Comparison of ENCODE assay signal across 27 mouse cellular contexts in genomic region chr8:80250305-80251161, GRCm38 (mm10).
A peak's percentile ranks its signal among the peaks of the same experiment; 100 is the strongest.
DNase-seq lines count a peak whose midpoint lies in the region; ATAC-seq lines count a peak whose summit lies in the region.
"Had no signal": no experiment of that assay in that cellular context is flagged by ENCODE, and none has a peak within 500 bp of the region (broad histone marks: within the 10 kb centered on the region; RNA-seq: fewer than 3 reads in every experiment).

No protein-coding gene starts in this region.

- no peak overlapping the region for H3K4me3 ChIP-seq in forebrain, embryonic 12.5 days (replicated peaks)
- H3K4me3 ChIP-seq in forebrain, embryonic 10.5 days: no peak overlapping the region
- no peak overlapping the region for H3K4me3 ChIP-seq in midbrain, embryonic 12.5 days
- H3K4me3 ChIP-seq in midbrain, embryonic 16.5 days (ENCODE audit: low read depth, low read length): no peak overlapping the region
- no peak overlapping the region for H3K4me3 ChIP-seq in embryonic facial prominence, embryonic 15.5 days (replicated peaks)
- no peak overlapping the region for H3K4me3 ChIP-seq in limb, embryonic 10.5 days
- H3K4me3 ChIP-seq in liver, embryonic 12.5 days: no peak overlapping the region
- H3K4me3 ChIP-seq: heart, adult 2 months; heart, embryonic 13.5 days; layer of hippocampus, adult 2 months; myocyte; neural tube, embryonic 13.5 days had no signal

- H3K36me3 ChIP-seq in forebrain, embryonic 12.5 days (replicated peaks): no peaks in the 10 kb centered on the region
- no peaks in the 10 kb centered on the region for H3K36me3 ChIP-seq in forebrain, embryonic 10.5 days (replicated peaks)
- no peaks in the 10 kb centered on the region for H3K36me3 ChIP-seq in midbrain, embryonic 12.5 days
- H3K36me3 ChIP-seq in midbrain, embryonic 16.5 days (ENCODE audit: control insufficient read depth, insufficient read depth, low read length): no peaks in the 10 kb centered on the region
- H3K36me3 ChIP-seq in embryonic facial prominence, embryonic 15.5 days: no peaks in the 10 kb centered on the region
- no peaks in the 10 kb centered on the region for H3K36me3 ChIP-seq in limb, embryonic 10.5 days
- H3K36me3 ChIP-seq in liver, embryonic 12.5 days: no peaks in the 10 kb centered on the region
- H3K36me3 ChIP-seq: heart, embryonic 13.5 days; neural tube, embryonic 13.5 days had no signal

- peak; percentile 67; the same call in 1 of the 2 replicates for ATAC-seq in forebrain, embryonic 12.5 days (ENCODE audit: low FRiP score)
- ATAC-seq in midbrain, embryonic 12.5 days (ENCODE audit: low FRiP score, low read depth): peak; percentile 54; the same call in 1 of the 2 replicates
- no peak for ATAC-seq in midbrain, embryonic 16.5 days
- 0 out of 2 replicates have a peak, but pooled peaks have one; percentile 15 for ATAC-seq in embryonic facial prominence, embryonic 15.5 days (ENCODE audit: insufficient number of reproducible peaks, low FRiP score, low TSS enrichment, low read depth)
- ATAC-seq in liver, embryonic 12.5 days: no peak
- ATAC-seq: hindbrain, postnatal 0 days; intestine, embryonic 16.5 days; Patski had no signal

- no peaks in the 10 kb centered on the region for H3K27me3 ChIP-seq in forebrain, embryonic 12.5 days
- no peaks in the 10 kb centered on the region for H3K27me3 ChIP-seq in forebrain, embryonic 10.5 days (ENCODE audit: poor library complexity, severe bottlenecking)
- H3K27me3 ChIP-seq in midbrain, embryonic 12.5 days: no peaks in the 10 kb centered on the region
- no peaks in the 10 kb centered on the region for H3K27me3 ChIP-seq in midbrain, embryonic 16.5 days (ENCODE audit: control insufficient read depth, insufficient read depth, low read depth, low read length)
- no peaks in the 10 kb centered on the region for H3K27me3 ChIP-seq in embryonic facial prominence, embryonic 15.5 days
- H3K27me3 ChIP-seq in limb, embryonic 10.5 days (ENCODE audit: low read depth, poor library complexity, severe bottlenecking): 0 out of 2 replicates have a peak, but pooled peaks cover 3% of the 10 kb centered on the region
- H3K27me3 ChIP-seq in liver, embryonic 12.5 days (replicated peaks): no peaks in the 10 kb centered on the region
- H3K27me3 ChIP-seq: heart, embryonic 13.5 days; neural tube, embryonic 13.5 days had no signal

- H3K4me2 ChIP-seq in forebrain, embryonic 12.5 days: no peak overlapping the region
- no peak overlapping the region for H3K4me2 ChIP-seq in midbrain, embryonic 12.5 days (replicated peaks)
- H3K4me2 ChIP-seq in midbrain, embryonic 16.5 days (ENCODE audit: low read length): no peak overlapping the region
- H3K4me2 ChIP-seq in embryonic facial prominence, embryonic 15.5 days (replicated peaks): no peak overlapping the region
- no peak overlapping the region for H3K4me2 ChIP-seq in liver, embryonic 12.5 days
- H3K4me2 ChIP-seq: heart, embryonic 13.5 days; neural tube, embryonic 13.5 days had no signal

- no peak overlapping the region for H3K27ac ChIP-seq in forebrain, embryonic 12.5 days
- H3K27ac ChIP-seq in forebrain, embryonic 10.5 days: no peak overlapping the region
- no peak overlapping the region for H3K27ac ChIP-seq in midbrain, embryonic 12.5 days (replicated peaks)
- H3K27ac ChIP-seq in midbrain, embryonic 16.5 days (ENCODE audit: low read length): no peak overlapping the region
- H3K27ac ChIP-seq in embryonic facial prominence, embryonic 15.5 days (replicated peaks): no peak overlapping the region
- peak overlapping the region; percentile 19; the same call in 1 of the 2 replicates for H3K27ac ChIP-seq in limb, embryonic 10.5 days
- H3K27ac ChIP-seq in liver, embryonic 12.5 days: no peak overlapping the region
- H3K27ac ChIP-seq: heart, adult 2 months; heart, embryonic 13.5 days; hindbrain, postnatal 0 days; layer of hippocampus, adult 2 months; liver, embryonic 14.5 days; neural tube, embryonic 13.5 days; stomach, postnatal 0 days had no signal

- 55% methylated on average over 7 of the region's 7 CpGs for WGBS in forebrain, embryonic 12.5 days
- WGBS in forebrain, embryonic 10.5 days: 71% methylated on average over 7 of the region's 7 CpGs
- 86% methylated on average over 7 of the region's 7 CpGs for WGBS in midbrain, embryonic 12.5 days
- 80% methylated on average over 7 of the region's 7 CpGs for WGBS in midbrain, embryonic 16.5 days
- WGBS in embryonic facial prominence, embryonic 15.5 days: 73% methylated on average over 7 of the region's 7 CpGs
- WGBS in limb, embryonic 10.5 days: 90% methylated on average over 7 of the region's 7 CpGs
- 75% methylated on average over 7 of the region's 7 CpGs for WGBS in liver, embryonic 12.5 days (ENCODE audit: insufficient replicate concordance)

- H3K9me3 ChIP-seq in forebrain, embryonic 12.5 days: no peaks in the 10 kb centered on the region
- no peaks in the 10 kb centered on the region for H3K9me3 ChIP-seq in forebrain, embryonic 10.5 days
- no peaks in the 10 kb centered on the region for H3K9me3 ChIP-seq in midbrain, embryonic 12.5 days
- H3K9me3 ChIP-seq in midbrain, embryonic 16.5 days (replicated peaks; ENCODE audit: control insufficient read depth, low read length, poor library complexity, severe bottlenecking): no peaks in the 10 kb centered on the region
- no peaks in the 10 kb centered on the region for H3K9me3 ChIP-seq in embryonic facial prominence, embryonic 15.5 days (replicated peaks)
- H3K9me3 ChIP-seq in limb, embryonic 10.5 days (replicated peaks): no peaks in the 10 kb centered on the region
- no peaks in the 10 kb centered on the region for H3K9me3 ChIP-seq in liver, embryonic 12.5 days (replicated peaks)
- H3K9me3 ChIP-seq: heart, embryonic 13.5 days; neural tube, embryonic 13.5 days had no signal

- DNase-seq in forebrain, embryonic 10.5 days (ENCODE audit: extremely low spot score, low spot score): no peak
- DNase-seq in limb, embryonic 10.5 days (ENCODE audit: low spot score): no peak
- no peak for DNase-seq in ovary, adult 18-20 months (ENCODE audit: low spot score)
- DNase-seq: adrenal gland, adult 2 months; cerebellum, adult 18-20 months; cerebellum, postnatal 25 days; gastrocnemius, postnatal 36 days; heart, adult 2 months; heart, postnatal 14 days; kidney, adult 9 months; kidney, postnatal 25 days; lung, postnatal 10 days; thymus, adult 2 months had no signal

- H3K4me1 ChIP-seq in forebrain, embryonic 12.5 days: peaks cover 10% of the 10 kb centered on the region
- H3K4me1 ChIP-seq in forebrain, embryonic 10.5 days: peaks cover 23% of the 10 kb centered on the region
- peaks cover 3% of the 10 kb centered on the region for H3K4me1 ChIP-seq in midbrain, embryonic 12.5 days
- H3K4me1 ChIP-seq in midbrain, embryonic 16.5 days (ENCODE audit: control insufficient read depth, insufficient read depth, low read length): no peaks in the 10 kb centered on the region
- no peaks in the 10 kb centered on the region for H3K4me1 ChIP-seq in embryonic facial prominence, embryonic 15.5 days
- 0 out of 2 replicates have a peak, but pooled peaks cover 11% of the 10 kb centered on the region for H3K4me1 ChIP-seq in limb, embryonic 10.5 days
- no peaks in the 10 kb centered on the region for H3K4me1 ChIP-seq in liver, embryonic 12.5 days
- H3K4me1 ChIP-seq: heart, embryonic 13.5 days; neural tube, embryonic 13.5 days had no signal

- no peak overlapping the region for H3K9ac ChIP-seq in forebrain, embryonic 12.5 days
- no peak overlapping the region for H3K9ac ChIP-seq in midbrain, embryonic 12.5 days (replicated peaks)
- H3K9ac ChIP-seq in midbrain, embryonic 16.5 days (ENCODE audit: low read depth, low read length): no peak overlapping the region
- H3K9ac ChIP-seq in embryonic facial prominence, embryonic 15.5 days: no peak overlapping the region
- H3K9ac ChIP-seq in liver, embryonic 12.5 days: no peak overlapping the region
- H3K9ac ChIP-seq: heart, embryonic 13.5 days; liver, embryonic 14.5 days; neural tube, embryonic 13.5 days had no signal

Comparison
In these comparisons a context has a peak if more than half of its experiments do, and no peak if none do; other contexts are left out.
1. ATAC-seq: peak in forebrain, embryonic 12.5 days (single experiment), midbrain, embryonic 12.5 days (single experiment) and embryonic facial prominence, embryonic 15.5 days (single experiment); none in midbrain, embryonic 16.5 days (single experiment) and liver, embryonic 12.5 days (single experiment).